Mouse (Mus musculus) heart, embryonic 11.5 days (tissue): ENCODE results near the gene Bbof1. TPM values are rescaled to one million over a fixed set of nuclear protein-coding genes. Genes with fewer than 3 reads are reported as not detected.

ENCODE experiments used
- ATAC-seq: fragments of 200-750 bp; cut with Nextera tagmentation; replicated peaks from 2 replicates; pipeline ENCODE4 v1.8.0; 2017; ENCODE audit warnings: moderate library complexity; ENCODE audit not compliant: insufficient number of reproducible peaks, low FRiP score, low TSS enrichment
- H3K27ac ChIP-seq: fragments of 300-500 bp; sonication (generic); 2 replicates; pipeline ENCODE4 v1.5.1; 2014; ENCODE audit warnings: mild to moderate bottlenecking, low read depth, low read length
- H3K27me3 ChIP-seq: fragments of 300-500 bp; sonication (generic); 2 replicates; pipeline ENCODE4 v1.6.1; 2014; ENCODE audit warnings: mild to moderate bottlenecking, low read length, mixed read lengths; ENCODE audit not compliant: control insufficient read depth, insufficient read depth
- H3K36me3 ChIP-seq: fragments of 300-500 bp; sonication (generic); 2 replicates; pipeline ENCODE4 v1.6.1; 2014; ENCODE audit warnings: mild to moderate bottlenecking, low read length, moderate library complexity, mixed read lengths; ENCODE audit not compliant: control insufficient read depth, insufficient read depth
- H3K4me1 ChIP-seq: fragments of 300-500 bp; sonication (generic); 2 replicates; pipeline ENCODE4 v1.6.1; 2014; ENCODE audit warnings: low read length; ENCODE audit not compliant: control insufficient read depth, insufficient read depth
- H3K4me2 ChIP-seq: fragments of 300-500 bp; sonication (generic); 2 replicates; pipeline ENCODE4 v1.6.1; 2014; ENCODE audit warnings: mild to moderate bottlenecking, moderate library complexity
- H3K4me3 ChIP-seq: fragments of 300-500 bp; sonication (generic); 2 replicates; pipeline ENCODE4 v1.5.1; 2014; ENCODE audit warnings: low read depth, low read length
- H3K9ac ChIP-seq: fragments of 300-500 bp; sonication (generic); 2 replicates; pipeline ENCODE4 v1.6.1; 2014; ENCODE audit warnings: mild to moderate bottlenecking, low read depth, low read length, moderate library complexity
- H3K9me3 ChIP-seq: fragments of 300-500 bp; sonication (generic); replicated peaks from 2 replicates; pipeline ENCODE4 v1.6.1; 2016; ENCODE audit warnings: low read length; ENCODE audit not compliant: control insufficient read depth
- WGBS: fragments of 180-500 bp; shearing (Covaris S2); extraction: QIAGEN DNeasy Blood & Tissue Kit; methylation state at CpG from one replicate; pipeline ENCODE4 v1.1.7; 2014; ENCODE audit not compliant: insufficient replicate concordance; 5-methylcytosine and 5-hydroxymethylcytosine counted together
- polyA plus RNA-seq: library from polyadenylated mRNA; unstranded; fragments of >200 nt; fragmentation: Nextera tagmentation; extraction: Ambion mirVana; gene quantifications from 2 replicates; pipeline ENCODE4 v1.2.1, GENCODE M21; 2014

The Bbof1 gene
- polyA plus RNA-seq, 1 experiment from 2014 or later = 1.1 TPM

DNA sequence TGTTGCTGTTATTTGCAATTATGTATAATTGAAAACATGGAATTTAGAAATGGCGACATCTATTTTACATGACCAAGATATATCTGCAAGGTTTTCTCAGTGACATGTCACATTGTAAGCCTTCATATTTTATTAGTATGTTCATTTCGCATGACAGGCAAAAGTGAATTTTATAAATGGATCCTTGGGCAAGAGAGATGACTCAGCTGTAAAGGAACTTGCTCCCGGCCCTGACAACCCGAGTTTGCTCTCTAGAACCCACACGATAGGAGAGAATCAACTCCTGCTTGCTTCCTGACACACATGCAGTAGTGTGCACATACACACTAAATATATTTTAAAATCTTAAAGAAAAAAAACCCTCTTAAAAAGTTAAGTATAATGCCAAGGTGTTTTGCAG lies 52.5 kb downstream of the Bbof1 start:
- Histone ChIP-seq H3K9me3 (no peaks in the 10 kb centered on the region), H3K4me1 (no peaks in the 10 kb centered on the region), H3K9ac (no peak overlapping the region), H3K27ac (no peak overlapping the region), H3K27me3 (no peaks in the 10 kb centered on the region), H3K4me3 (no peak overlapping the region), H3K4me2 (no peak overlapping the region), H3K36me3 (peaks cover 13% of the 10 kb centered on the region)
- WGBS = 87% methylated on average over 5 of the region's 5 CpGs
- ATAC-seq = no peak

DNA sequence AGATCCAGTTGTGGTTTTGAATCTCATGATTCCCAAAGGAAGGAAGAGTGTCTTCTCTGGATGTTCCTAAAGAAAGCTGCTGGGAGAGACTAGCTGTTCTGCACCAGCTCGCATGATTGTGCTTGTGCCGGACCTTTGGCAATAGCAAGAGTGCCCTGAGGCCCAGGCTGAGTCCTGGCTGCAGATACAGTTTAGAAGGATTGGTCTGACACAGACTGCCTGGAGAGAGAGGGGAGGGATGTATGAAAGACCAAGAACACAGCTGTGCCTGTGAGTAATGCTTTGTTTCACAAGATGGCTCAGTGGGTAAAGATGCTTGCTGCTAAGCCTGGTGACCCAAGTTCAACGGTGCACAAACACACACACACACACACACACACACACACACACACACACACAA lies 54.0 kb downstream of the Bbof1 start:
- Histone ChIP-seq H3K36me3 (peaks cover 13% of the 10 kb centered on the region), H3K27me3 (no peaks in the 10 kb centered on the region), H3K4me2 (no peak overlapping the region), H3K4me1 (no peaks in the 10 kb centered on the region), H3K9ac (no peak overlapping the region), H3K9me3 (no peaks in the 10 kb centered on the region), H3K27ac (no peak overlapping the region), H3K4me3 (no peak overlapping the region)
- 89% methylated on average over 3 of the region's 3 CpGs for WGBS
- ATAC-seq = no peak

DNA sequence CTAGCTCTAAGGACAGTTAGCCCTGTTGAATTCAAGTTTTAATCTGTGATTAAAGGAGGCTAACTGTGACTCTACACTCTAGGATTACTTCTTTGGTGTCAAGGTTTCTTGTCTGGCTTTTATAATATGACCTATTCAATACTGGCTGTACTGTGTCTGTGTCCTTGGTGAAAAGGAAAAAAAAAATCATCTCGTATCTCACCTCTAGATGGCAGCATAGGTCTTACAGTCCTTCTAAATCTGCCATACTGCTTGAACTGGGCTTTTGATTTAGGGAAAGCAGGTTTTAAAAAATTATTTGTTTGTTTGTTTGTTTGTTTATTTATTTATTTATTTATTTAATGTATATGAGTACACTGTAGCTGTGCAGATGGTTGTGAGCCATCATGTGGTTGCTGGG lies 59.8 kb downstream of the Bbof1 start:
- no peak for ATAC-seq
- 3% methylated on average over 1 of the region's 1 CpGs for WGBS
- Histone ChIP-seq H3K9ac (no peak overlapping the region), H3K4me2 (no peak overlapping the region), H3K4me3 (no peak overlapping the region), H3K27me3 (no peaks in the 10 kb centered on the region), H3K9me3 (no peaks in the 10 kb centered on the region), H3K36me3 (peaks cover 2% of the 10 kb centered on the region; the same call in 1 of the 2 replicates), H3K27ac (no peak overlapping the region), H3K4me1 (no peaks in the 10 kb centered on the region)

GRCm38 (mm10) chr12:84478937-84479336 lies 70.1 kb downstream of the Bbof1 start:
- H3K9me3 ChIP-seq = no peaks in the 10 kb centered on the region
- H3K9ac ChIP-seq = no peak overlapping the region
- WGBS = 82% methylated on average over 7 of the region's 7 CpGs
- no peak overlapping the region for H3K4me3 ChIP-seq
- no peaks in the 10 kb centered on the region for H3K36me3 ChIP-seq
- H3K27me3 ChIP-seq = no peaks in the 10 kb centered on the region
- no peaks in the 10 kb centered on the region for H3K4me1 ChIP-seq
- no peak overlapping the region for H3K4me2 ChIP-seq
- no peak overlapping the region for H3K27ac ChIP-seq
- no peak for ATAC-seq

DNA sequence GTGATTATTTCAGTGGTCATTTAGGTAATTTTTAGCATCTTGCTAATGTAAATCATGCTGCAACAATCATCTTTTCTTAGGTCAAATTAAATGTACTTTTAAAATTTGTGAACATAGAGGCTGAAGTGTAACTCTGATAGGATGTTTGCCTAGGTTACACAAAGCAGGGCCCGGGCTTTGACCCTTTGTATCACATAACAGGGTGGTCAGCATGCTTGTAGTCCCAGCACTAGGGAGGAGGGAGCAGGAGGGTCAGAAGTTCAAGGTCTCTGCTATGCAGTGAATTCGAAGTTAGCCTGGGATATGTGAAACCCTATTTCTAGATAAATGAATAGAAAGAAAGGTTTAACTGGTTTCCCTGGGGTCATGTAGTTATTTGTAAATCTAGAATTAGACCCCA lies 72.4 kb downstream of the Bbof1 start:
- Histone ChIP-seq H3K27me3 (no peaks in the 10 kb centered on the region), H3K27ac (no peak overlapping the region), H3K4me1 (no peaks in the 10 kb centered on the region), H3K9ac (no peak overlapping the region), H3K36me3 (no peaks in the 10 kb centered on the region), H3K9me3 (no peaks in the 10 kb centered on the region), H3K4me3 (no peak overlapping the region), H3K4me2 (no peak overlapping the region)
- 60% methylated on average over 2 of the region's 2 CpGs for WGBS
- ATAC-seq = no peak

DNA sequence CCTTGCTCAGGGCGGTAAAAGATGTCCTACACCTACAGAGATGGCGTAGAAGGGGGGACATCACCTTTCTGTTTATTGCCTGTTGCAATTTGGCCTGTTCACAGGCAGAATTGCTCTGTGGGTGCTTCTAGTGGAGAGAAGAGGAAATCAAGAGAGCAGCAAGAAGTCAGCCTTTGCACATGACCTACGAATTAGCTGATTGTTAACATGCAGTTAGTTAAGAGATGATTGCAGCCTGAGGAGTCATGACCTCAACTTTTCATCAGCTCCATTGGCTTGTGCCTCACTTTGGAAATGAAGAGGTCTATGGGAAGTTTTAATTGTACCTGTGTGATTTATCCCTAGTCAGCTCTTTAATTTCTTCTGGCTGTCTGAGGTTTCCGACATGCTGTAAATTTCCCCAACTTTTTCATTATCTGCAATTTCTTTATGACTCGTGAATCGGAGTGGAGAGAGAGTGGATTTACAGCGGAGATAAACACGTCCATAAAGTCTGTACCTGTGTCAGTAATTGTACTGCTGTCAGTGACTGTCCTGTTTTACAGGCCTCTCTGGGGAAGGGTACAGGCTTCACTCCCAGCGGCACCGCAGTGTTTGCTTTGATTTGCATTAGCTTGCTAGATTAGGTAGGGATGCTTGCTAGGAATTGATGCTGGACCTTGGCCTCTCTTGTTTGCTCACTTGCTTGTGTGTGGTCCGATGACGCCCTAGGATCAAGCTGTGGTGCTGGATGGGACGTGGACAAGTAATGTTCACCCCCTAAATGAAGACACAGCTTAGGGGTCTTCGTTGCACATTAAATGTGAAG lies 74.1 kb downstream of the Bbof1 start:
- Histone ChIP-seq H3K9ac (no peak overlapping the region), H3K4me1 (peaks cover 8% of the 10 kb centered on the region), H3K4me3 (no peak overlapping the region), H3K9me3 (no peaks in the 10 kb centered on the region), H3K36me3 (no peaks in the 10 kb centered on the region), H3K27ac (no peak overlapping the region), H3K4me2 (no peak overlapping the region), H3K27me3 (no peaks in the 10 kb centered on the region)
- ATAC-seq = no peak
- 89% methylated on average over 14 of the region's 14 CpGs for whole genome bisulfite sequencing

- Histone ChIP-seq H3K9ac (no peak overlapping the region), H3K27me3 (no peaks in the 10 kb centered on the region), H3K9me3 (no peaks in the 10 kb centered on the region), H3K4me2 (no peak overlapping the region), H3K4me1 (peaks cover 8% of the 10 kb centered on the region), H3K36me3 (no peaks in the 10 kb centered on the region), H3K4me3 (no peak overlapping the region), H3K27ac (no peak overlapping the region)
- WGBS = 27% methylated on average over 8 of the region's 8 CpGs
- ATAC-seq = no peak
These were observed 78.6 kb downstream of the Bbof1 start for GRCm38 (mm10) chr12:84487324-84488056.
